Mouse (Mus musculus): ENCODE data around the gene E2f4.
A peak's percentile ranks its signal among the peaks of the same experiment; 100 is the strongest.

GRCm38 (mm10) chr8:105305211-105306145 is 8.0 kb downstream of the E2f4 start, which contains the start of gene Elmo3:
- TF ChIP-seq CTCF (IDR thresholded peaks at IDR 0.05; ENCODE audit: extremely low read depth, insufficient read depth, low read length) (no peak), POLR2A (IDR thresholded peaks at IDR 0.05; ENCODE audit: extremely low read depth, insufficient read depth, low read length) (peak; percentile 34; the same call in 1 of the 2 replicates)
